Comparison of ENCODE assay signal across 8 mouse cellular contexts in the genomic region with DNA sequence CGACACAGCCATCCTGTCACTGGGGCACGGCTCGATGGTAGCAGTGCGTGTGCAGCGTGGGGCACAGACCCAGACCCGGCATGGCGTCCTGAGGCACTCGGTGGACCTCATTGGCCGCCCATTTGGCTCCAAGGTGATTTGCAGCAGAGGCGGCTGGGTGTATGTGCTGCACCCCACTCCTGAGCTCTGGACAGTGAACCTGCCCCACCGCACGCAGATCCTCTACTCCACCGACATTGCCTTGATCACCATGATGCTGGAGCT. TPM values are rescaled to one million over a fixed set of nuclear protein-coding genes. Genes with fewer than 3 reads are reported as not detected.
A peak's percentile ranks its signal among the peaks of the same experiment; 100 is the strongest.
DNase-seq lines count a peak whose midpoint lies in the region; ATAC-seq and TF ChIP-seq lines count a peak whose summit lies in the region.

No protein-coding gene starts in this region.

- 9% methylated on average over 13 of the region's 13 CpGs for WGBS in cerebellum, adult 2 months
- WGBS in liver, embryonic 12.5 days (ENCODE audit: insufficient replicate concordance) = 3% methylated on average over 13 of the region's 13 CpGs

- H3K27ac ChIP-seq in cerebellum, adult 2 months (ENCODE audit: insufficient read depth, low read length) = no peak overlapping the region
- no peak overlapping the region for H3K27ac ChIP-seq in testis, adult 2 months (ENCODE audit: control insufficient read depth, insufficient read depth, low read depth, low read length)
- peak overlapping the region; percentile 88; the same call in 1 of the 2 replicates for H3K27ac ChIP-seq in liver, embryonic 12.5 days

- H3K27me3 ChIP-seq in cerebellum, adult 2 months (ENCODE audit: control insufficient read depth, insufficient read depth, low read length) = no peaks in the 10 kb centered on the region
- no peaks in the 10 kb centered on the region for H3K27me3 ChIP-seq in testis, adult 2 months (ENCODE audit: control insufficient read depth, insufficient read depth, low read length)
- H3K27me3 ChIP-seq in liver, embryonic 12.5 days (replicated peaks) = peaks cover 25% of the 10 kb centered on the region

- 0 out of 2 replicates have a peak, but pooled peaks have one; percentile 1 for ATAC-seq in liver, embryonic 12.5 days

- H3K9ac ChIP-seq in liver, embryonic 12.5 days = peak overlapping the region; percentile 82

- peak overlapping the region; percentile 91 for H3K4me2 ChIP-seq in liver, embryonic 12.5 days

- peaks cover 9% of the 10 kb centered on the region for H3K4me1 ChIP-seq in cerebellum, adult 2 months (ENCODE audit: control insufficient read depth, insufficient read depth, low read length)
- peaks cover 15% of the 10 kb centered on the region for H3K4me1 ChIP-seq in testis, adult 2 months (ENCODE audit: control insufficient read depth, insufficient read depth, low read length)
- peaks cover 57% of the 10 kb centered on the region for H3K4me1 ChIP-seq in liver, embryonic 12.5 days

- no peak for TF ChIP-seq CTCF in cerebellum, adult 2 months (IDR thresholded peaks at IDR 0.05; ENCODE audit: borderline replicate concordance, insufficient read depth, low read depth, low read length)
- TF ChIP-seq CTCF in testis, adult 2 months (IDR thresholded peaks at IDR 0.05; ENCODE audit: control insufficient read depth, insufficient read depth, insufficient replicate concordance, low read depth, low read length) = peak; percentile 4; the same call in 1 of the 2 replicates

- no peak for DNase-seq in cerebellum, adult 2 months
- no peak for DNase-seq in cerebellum, postnatal 25 days
- no peak for DNase-seq in testis, postnatal 14 days (ENCODE audit: low spot score)
- DNase-seq in adrenal gland, postnatal 14 days = no peak
- DNase-seq in natural killer cell, adult 2 months (ENCODE audit: low spot score in 2 of 2) = no peak
- DNase-seq in spleen, postnatal 36 days (ENCODE audit: low spot score in 2 of 2) = no peak

- peak overlapping the region; percentile 66 for H3K4me3 ChIP-seq in cerebellum, adult 2 months (replicated peaks; ENCODE audit: insufficient read depth, low read depth, low read length)
- H3K4me3 ChIP-seq in testis, adult 2 months (ENCODE audit: control insufficient read depth, low read depth, low read length) = peak overlapping the region; percentile 99
- H3K4me3 ChIP-seq in liver, embryonic 12.5 days = peak overlapping the region; percentile 93

- H3K9me3 ChIP-seq in liver, embryonic 12.5 days (replicated peaks) = no peaks in the 10 kb centered on the region

- no peaks in the 10 kb centered on the region for H3K36me3 ChIP-seq in testis, adult 2 months (ENCODE audit: control insufficient read depth, insufficient read depth, low read length)
- H3K36me3 ChIP-seq in liver, embryonic 12.5 days = peaks cover 43% of the 10 kb centered on the region

- no peak for TF ChIP-seq POLR2A in cerebellum, adult 2 months (IDR thresholded peaks at IDR 0.05; ENCODE audit: borderline replicate concordance, insufficient read depth, low read length)
- no peak for TF ChIP-seq POLR2A in testis, adult 2 months (IDR thresholded peaks at IDR 0.05; ENCODE audit: control insufficient read depth, low read depth, low read length)

RNA-seq across cellular contexts. Expression of a gene that starts 0.7 kb away (rescaled TPM):
- polyA plus RNA-seq in cerebellum, adult 2 months (2012; rRNA removed) = 14.2 and 14.4 TPM in 2 replicates
- polyA plus RNA-seq in testis, adult 2 months (2012; rRNA removed) = 11.0 and 11.9 TPM in 2 replicates
- polyA plus RNA-seq in liver, embryonic 12.5 days (2016; fragmentation: Nextera tagmentation; extraction: Ambion mirVana) = 19.4 and 20.9 TPM in 2 replicates
- 14.2 and 15.5 TPM in 2 replicates for total RNA-seq in adrenal gland, postnatal 14 days (2021)

RNA-seq across cellular contexts. Expression of a gene that starts 6.5 kb away (rescaled TPM):
- 5,042 and 5,433 TPM in 2 replicates for polyA plus RNA-seq in cerebellum, adult 2 months (2012; rRNA removed)
- 13.2 and 37.1 TPM in 2 replicates for polyA plus RNA-seq in testis, adult 2 months (2012; rRNA removed)
- polyA plus RNA-seq in liver, embryonic 12.5 days (2016; fragmentation: Nextera tagmentation; extraction: Ambion mirVana) = 54.1 and 54.6 TPM in 2 replicates
- total RNA-seq in adrenal gland, postnatal 14 days (2021) = 62.6 and 83.5 TPM in 2 replicates

RNA-seq across cellular contexts. Expression of a gene that starts 34.5 kb away (rescaled TPM):
- polyA plus RNA-seq in cerebellum, adult 2 months (2012; rRNA removed) = 52.7 and 54.4 TPM in 2 replicates
- polyA plus RNA-seq in testis, adult 2 months (2012; rRNA removed) = 747 and 947 TPM in 2 replicates
- 28.4 and 28.5 TPM in 2 replicates for polyA plus RNA-seq in liver, embryonic 12.5 days (2016; fragmentation: Nextera tagmentation; extraction: Ambion mirVana)
- total RNA-seq in adrenal gland, postnatal 14 days (2021) = 32.5 and 34.6 TPM in 2 replicates

RNA-seq across cellular contexts. Expression of a gene that starts 34.5 kb away (rescaled TPM):
- polyA plus RNA-seq in cerebellum, adult 2 months (2012; rRNA removed) = 46.8 and 49.8 TPM in 2 replicates
- polyA plus RNA-seq in testis, adult 2 months (2012; rRNA removed) = 39.9 and 47.5 TPM in 2 replicates
- polyA plus RNA-seq in liver, embryonic 12.5 days (2016; fragmentation: Nextera tagmentation; extraction: Ambion mirVana) = 36.3 and 36.5 TPM in 2 replicates
- 72.5 and 73.3 TPM in 2 replicates for total RNA-seq in adrenal gland, postnatal 14 days (2021)

Comparison
In these comparisons a context has a peak if more than half of its experiments do, and no peak if none do; other contexts are left out.
1. RNA of a gene that starts 6.5 kb away (polyA plus RNA-seq): 5,042 to 5,433 TPM in cerebellum, adult 2 months; 54.1 to 54.6 TPM in liver, embryonic 12.5 days and 13.2 to 37.1 TPM in testis, adult 2 months; every median in the first group is over 10 times any median in the second.
2. RNA of a gene that starts 34.5 kb away (polyA plus RNA-seq): 747 to 947 TPM in testis, adult 2 months; 52.7 to 54.4 TPM in cerebellum, adult 2 months and 28.4 to 28.5 TPM in liver, embryonic 12.5 days; every median in the first group is over 10 times any median in the second.
3. Peak in every context shown above with its lines, with median percentiles within 50 percentile points of each other: H3K4me3 ChIP-seq.